Mouse (Mus musculus): Measurements from ENCODE around the gene Gm21874. TPM values are rescaled to one million over a fixed set of nuclear protein-coding genes. Genes with fewer than 3 reads are reported as not detected.
"Not testable (repeated sequence)": the region's sequence is repeated elsewhere in the genome, so short reads cannot be mapped to it uniquely, and the experiment has no call there.

Gene Gm21874
- not detected for polyA plus RNA-seq (2017; shearing (Covaris generic))

DNA sequence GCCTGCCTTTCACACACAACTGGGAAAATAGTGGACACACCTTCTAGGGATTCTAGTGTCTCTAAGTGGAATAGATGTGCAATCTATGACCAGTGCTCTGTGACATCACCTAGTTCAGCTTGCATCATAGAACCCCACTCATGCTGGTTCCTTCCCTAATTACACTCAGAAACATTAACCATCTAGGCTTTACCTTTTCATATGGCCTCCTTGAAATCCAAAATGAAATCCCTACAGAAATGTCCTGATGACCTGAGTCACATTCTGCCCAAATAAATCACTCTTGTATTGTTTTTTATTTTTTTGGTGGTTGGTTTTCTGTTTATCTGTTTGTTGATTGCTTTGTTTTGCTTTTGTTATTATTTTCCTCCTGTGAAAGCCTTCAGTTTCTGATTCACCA lies at the start of gene Gm21874:
Gm21874 (minus strand) TSS at position 101 of the 400 bp plus-strand sequence.
- not testable (repeated sequence) for ATAC-seq

Other genes starting within 250 kb of the Gm21874 start
- gene Gm21721, start 214.0 kb downstream of the Gm21874 start, polyA plus RNA-seq (2017; shearing (Covaris generic)) = not detected
- gene Gm21812, start 69.0 kb downstream of the Gm21874 start, polyA plus RNA-seq (2017; shearing (Covaris generic)) = not detected

All from CD4-positive, CD25-positive, alpha-beta regulatory T cell, adult 4 months (primary cell).